Comparison of ENCODE assay signal across 9 mouse cellular contexts in the genomic region with DNA sequence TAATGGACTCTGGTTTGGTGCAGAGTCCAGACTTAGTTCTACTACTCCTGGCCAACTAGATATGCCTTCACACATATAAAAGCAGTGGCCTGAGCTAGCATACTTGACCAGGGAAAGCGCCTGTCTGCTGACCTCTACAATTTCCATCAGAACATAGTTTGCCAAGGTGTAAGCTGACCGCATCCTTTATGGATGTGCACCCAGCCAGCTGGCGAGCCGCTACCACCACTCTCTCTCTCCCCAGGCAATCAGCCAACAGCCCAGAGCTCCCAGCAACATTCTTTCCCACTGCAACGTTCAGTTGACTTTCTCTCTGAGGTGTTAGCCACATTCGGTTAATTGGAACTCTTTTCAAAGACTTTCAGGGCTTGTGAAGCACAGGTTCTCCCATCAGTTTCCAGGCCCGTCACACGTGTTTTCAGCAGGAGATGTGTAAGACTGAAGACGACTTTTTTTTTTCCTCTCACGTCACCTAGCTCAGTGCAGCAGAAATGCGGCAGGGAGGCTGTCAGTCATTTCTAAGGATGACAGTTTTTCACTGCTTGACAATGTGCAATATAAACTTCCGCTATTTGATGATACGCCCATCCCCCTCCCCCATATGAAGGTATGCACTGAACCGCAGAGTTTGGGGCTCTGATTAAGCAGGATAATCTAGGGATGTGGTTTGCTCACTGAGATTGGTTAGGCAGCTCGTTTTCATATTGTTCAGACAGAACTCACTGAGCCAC.
A peak's percentile ranks its signal among the peaks of the same experiment; 100 is the strongest.
DNase-seq lines count a peak whose midpoint lies in the region; ATAC-seq and TF ChIP-seq lines count a peak whose summit lies in the region.
"Had no signal": no experiment of that assay in that cellular context is flagged by ENCODE, and none has a peak within 500 bp of the region (broad histone marks: within the 10 kb centered on the region; RNA-seq: fewer than 3 reads in every experiment).

No protein-coding gene starts in this region.

- H3K4me3 ChIP-seq in forebrain, embryonic 15.5 days = no peak overlapping the region
- H3K4me3 ChIP-seq in forebrain, embryonic 12.5 days (replicated peaks) = no peak overlapping the region
- no peak overlapping the region for H3K4me3 ChIP-seq in midbrain, postnatal 0 days (ENCODE audit: low read depth, low read length)
- no peak overlapping the region for H3K4me3 ChIP-seq in midbrain, embryonic 16.5 days (ENCODE audit: low read depth, low read length)
- H3K4me3 ChIP-seq in gastrocnemius, adult 2 months = peak overlapping the region; percentile 11; the same call in 1 of the 2 replicates
- H3K4me3 ChIP-seq in layer of hippocampus, adult 2 months = no peak overlapping the region
- no peak overlapping the region for H3K4me3 ChIP-seq in liver, postnatal 0 days (ENCODE audit: low read depth, low read length)
- H3K4me3 ChIP-seq: heart, embryonic 15.5 days had no signal

- H3K9me3 ChIP-seq in forebrain, embryonic 15.5 days = no peaks in the 10 kb centered on the region
- no peaks in the 10 kb centered on the region for H3K9me3 ChIP-seq in forebrain, embryonic 12.5 days
- no peaks in the 10 kb centered on the region for H3K9me3 ChIP-seq in midbrain, postnatal 0 days (ENCODE audit: low read length)
- H3K9me3 ChIP-seq in midbrain, embryonic 16.5 days (replicated peaks; ENCODE audit: control insufficient read depth, low read length, poor library complexity, severe bottlenecking) = no peaks in the 10 kb centered on the region
- no peaks in the 10 kb centered on the region for H3K9me3 ChIP-seq in liver, postnatal 0 days (ENCODE audit: low read length)
- H3K9me3 ChIP-seq: heart, embryonic 15.5 days had no signal

- H3K27me3 ChIP-seq in forebrain, embryonic 15.5 days = no peaks in the 10 kb centered on the region
- 0 out of 2 replicates have a peak, but pooled peaks cover 4% of the 10 kb centered on the region for H3K27me3 ChIP-seq in forebrain, embryonic 12.5 days
- H3K27me3 ChIP-seq in midbrain, postnatal 0 days (ENCODE audit: insufficient read depth, low read length) = no peaks in the 10 kb centered on the region
- no peaks in the 10 kb centered on the region for H3K27me3 ChIP-seq in midbrain, embryonic 16.5 days (ENCODE audit: control insufficient read depth, insufficient read depth, low read depth, low read length)
- H3K27me3 ChIP-seq in liver, postnatal 0 days (ENCODE audit: insufficient read depth, low read length) = no peaks in the 10 kb centered on the region

- peak; percentile 68 for ATAC-seq in forebrain, embryonic 15.5 days (replicated peaks)
- ATAC-seq in forebrain, embryonic 12.5 days (ENCODE audit: low FRiP score) = no peak
- no peak for ATAC-seq in midbrain, postnatal 0 days (ENCODE audit: low FRiP score)
- no peak for ATAC-seq in midbrain, embryonic 16.5 days
- ATAC-seq in liver, postnatal 0 days = no peak

- no peak overlapping the region for H3K9ac ChIP-seq in forebrain, embryonic 15.5 days (replicated peaks)
- no peak overlapping the region for H3K9ac ChIP-seq in forebrain, embryonic 12.5 days
- no peak overlapping the region for H3K9ac ChIP-seq in midbrain, postnatal 0 days (replicated peaks; ENCODE audit: low read length, poor library complexity, severe bottlenecking)
- H3K9ac ChIP-seq in midbrain, embryonic 16.5 days (ENCODE audit: low read depth, low read length) = no peak overlapping the region
- H3K9ac ChIP-seq in liver, postnatal 0 days (replicated peaks) = no peak overlapping the region
- H3K9ac ChIP-seq: heart, embryonic 15.5 days had no signal

- TF ChIP-seq EP300 in liver, postnatal 0 days (IDR thresholded peaks at IDR 0.05; ENCODE audit: low read depth) = no peak

- peaks cover 9% of the 10 kb centered on the region for H3K4me1 ChIP-seq in forebrain, embryonic 15.5 days
- peaks cover 13% of the 10 kb centered on the region for H3K4me1 ChIP-seq in forebrain, embryonic 12.5 days
- H3K4me1 ChIP-seq in midbrain, postnatal 0 days (ENCODE audit: insufficient read depth, low read length) = no peaks in the 10 kb centered on the region
- 0 out of 2 replicates have a peak, but pooled peaks cover 5% of the 10 kb centered on the region for H3K4me1 ChIP-seq in midbrain, embryonic 16.5 days (ENCODE audit: control insufficient read depth, insufficient read depth, low read length)
- H3K4me1 ChIP-seq in liver, postnatal 0 days (ENCODE audit: insufficient read depth) = peaks cover 2% of the 10 kb centered on the region; the same call in 1 of the 2 replicates

- intact Hi-C loops in gastrocnemius, adult 2 months (cut with DNase I) = no loop called here

- H3K36me3 ChIP-seq in forebrain, embryonic 15.5 days = no peaks in the 10 kb centered on the region
- H3K36me3 ChIP-seq in forebrain, embryonic 12.5 days (replicated peaks) = no peaks in the 10 kb centered on the region
- no peaks in the 10 kb centered on the region for H3K36me3 ChIP-seq in midbrain, postnatal 0 days (ENCODE audit: insufficient read depth, low read length)
- no peaks in the 10 kb centered on the region for H3K36me3 ChIP-seq in midbrain, embryonic 16.5 days (ENCODE audit: control insufficient read depth, insufficient read depth, low read length)
- H3K36me3 ChIP-seq in liver, postnatal 0 days (replicated peaks; ENCODE audit: insufficient read depth, low read length) = no peaks in the 10 kb centered on the region
- H3K36me3 ChIP-seq: heart, embryonic 15.5 days had no signal

- TF ChIP-seq CTCF in midbrain, postnatal 0 days (IDR thresholded peaks at IDR 0.05) = no peak
- TF ChIP-seq CTCF in gastrocnemius, adult 2 months (IDR thresholded peaks at IDR 0.05) = no peak
- TF ChIP-seq CTCF in layer of hippocampus, adult 2 months (conservative IDR thresholded peaks at IDR 0.05) = no peak
- TF ChIP-seq CTCF in liver, postnatal 0 days (IDR thresholded peaks at IDR 0.05; ENCODE audit: low read depth) = no peak

- DNase-seq in midbrain, postnatal 0 days (ENCODE audit: low spot score) = peak; percentile 65
- DNase-seq in gastrocnemius, adult 2 months = peak; percentile 85
- DNase-seq in lung, postnatal 4 days = peak; percentile 53 to 59
- DNase-seq in layer of hippocampus, adult 2 months (ENCODE audit: low spot score in 2 of 2) = no peak
- no peak for DNase-seq in liver, postnatal 0 days

- H3K4me2 ChIP-seq in forebrain, embryonic 15.5 days (replicated peaks) = no peak overlapping the region
- H3K4me2 ChIP-seq in forebrain, embryonic 12.5 days = no peak overlapping the region
- no peak overlapping the region for H3K4me2 ChIP-seq in midbrain, postnatal 0 days (ENCODE audit: low read depth, low read length, poor library complexity, severe bottlenecking)
- no peak overlapping the region for H3K4me2 ChIP-seq in midbrain, embryonic 16.5 days (ENCODE audit: low read length)
- H3K4me2 ChIP-seq in liver, postnatal 0 days (ENCODE audit: low read depth, low read length) = no peak overlapping the region
- H3K4me2 ChIP-seq: heart, embryonic 15.5 days had no signal

- 36% methylated on average over 15 of the region's 15 CpGs for WGBS in forebrain, embryonic 15.5 days
- WGBS in forebrain, embryonic 12.5 days = 60% methylated on average over 15 of the region's 15 CpGs
- WGBS in midbrain, postnatal 0 days = 55% methylated on average over 15 of the region's 15 CpGs
- WGBS in midbrain, embryonic 16.5 days = 60% methylated on average over 15 of the region's 15 CpGs
- WGBS in liver, postnatal 0 days (ENCODE audit: insufficient replicate concordance) = 57% methylated on average over 15 of the region's 15 CpGs

- H3K27ac ChIP-seq in forebrain, embryonic 15.5 days (replicated peaks) = no peak overlapping the region
- H3K27ac ChIP-seq in forebrain, embryonic 12.5 days = no peak overlapping the region
- H3K27ac ChIP-seq in midbrain, postnatal 0 days (ENCODE audit: low read depth, low read length) = no peak overlapping the region
- H3K27ac ChIP-seq in midbrain, embryonic 16.5 days (ENCODE audit: low read length) = no peak overlapping the region
- H3K27ac ChIP-seq in gastrocnemius, adult 2 months = no peak overlapping the region
- H3K27ac ChIP-seq in layer of hippocampus, adult 2 months = no peak overlapping the region
- H3K27ac ChIP-seq in liver, postnatal 0 days (ENCODE audit: low read depth) = no peak overlapping the region
- H3K27ac ChIP-seq: heart, embryonic 15.5 days had no signal

Comparison
In these comparisons a context has a peak if more than half of its experiments do, and no peak if none do; other contexts are left out.
1. DNase-seq: peak in midbrain, postnatal 0 days (single experiment), gastrocnemius, adult 2 months (single experiment) and lung, postnatal 4 days (2 of 2); none in layer of hippocampus, adult 2 months (0 of 2) and liver, postnatal 0 days (single experiment).